Mouse (Mus musculus): ENCODE measurements around the gene Gif.

Gene Gif

DNA sequence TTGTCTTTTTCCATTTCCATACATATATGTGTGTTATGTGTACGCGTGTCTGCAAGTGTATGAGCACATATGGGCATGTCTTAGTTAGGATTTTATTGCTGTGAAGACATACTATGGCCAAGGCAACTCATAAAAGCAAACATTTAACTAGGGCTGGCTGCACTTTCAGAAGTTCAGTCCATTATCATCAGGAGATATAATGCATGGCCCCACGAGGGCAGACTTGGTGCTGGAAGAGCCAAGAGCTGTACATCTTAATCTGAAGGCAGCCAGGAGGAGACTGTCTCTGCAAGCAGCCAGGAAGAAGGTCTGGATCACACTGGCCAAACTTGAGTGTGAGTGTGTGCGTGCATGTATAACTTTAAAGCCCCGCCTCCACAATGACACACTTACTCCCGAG lies 47.1 kb downstream of the Gif start:
- no peak for DNase-seq (ENCODE audit: low spot score)

DNA sequence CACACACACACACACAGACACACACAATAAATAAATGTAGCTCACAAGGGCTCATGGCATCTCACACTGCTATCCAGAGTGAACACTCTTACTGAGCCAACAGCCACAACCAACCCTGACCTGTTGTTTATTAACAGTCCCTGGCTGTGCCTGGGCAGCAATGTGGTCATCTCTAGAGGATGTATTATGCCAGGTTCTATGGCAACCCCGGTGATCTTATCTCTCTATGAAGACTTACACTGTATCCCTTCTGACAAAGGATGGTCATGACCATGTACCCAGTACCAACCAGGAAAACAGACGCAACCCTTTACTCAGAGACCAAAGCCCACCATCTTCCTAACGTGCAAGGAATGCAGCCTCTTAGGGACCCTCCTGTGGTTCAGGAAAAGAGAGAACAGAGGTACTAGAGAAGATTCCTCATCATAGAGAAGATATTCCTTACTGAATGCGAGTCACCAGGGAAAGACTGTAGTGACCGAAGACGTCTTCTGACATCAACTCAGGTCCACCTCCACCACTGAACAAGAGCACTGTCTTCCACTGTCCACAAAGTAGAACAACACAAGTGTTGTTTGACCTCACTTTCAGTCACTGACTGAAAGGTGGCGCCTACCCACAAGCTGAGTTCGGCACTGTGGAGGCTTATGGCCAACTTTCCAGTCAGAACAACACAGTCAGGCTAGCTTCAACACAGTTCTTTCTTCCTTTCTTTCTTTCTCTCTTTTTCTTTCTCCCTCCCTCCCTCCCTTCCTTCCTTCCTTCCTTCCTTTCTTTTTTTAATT lies 53.4 kb downstream of the Gif start:
- no peak for DNase-seq (ENCODE audit: low spot score)

- no peak for DNase-seq (ENCODE audit: low spot score)
These were observed 57.1 kb downstream of the Gif start for GRCm38 (mm10) chr19:11804423-11804822.

- no peak for DNase-seq (ENCODE audit: low spot score)
These were observed 59.9 kb downstream of the Gif start for GRCm38 (mm10) chr19:11807251-11807650.

GRCm38 (mm10) chr19:11807822-11808221 lies 60.5 kb downstream of the Gif start:
- DNase-seq (ENCODE audit: low spot score) = no peak

GRCm38 (mm10) chr19:11808452-11808851 lies 61.1 kb downstream of the Gif start:
- no peak for DNase-seq (ENCODE audit: low spot score)

GRCm38 (mm10) chr19:11810003-11810758 lies 62.8 kb downstream of the Gif start:
- no peak for DNase-seq (ENCODE audit: low spot score)

GRCm38 (mm10) chr19:11810856-11811255 lies 63.5 kb downstream of the Gif start:
- DNase-seq (ENCODE audit: low spot score) = no peak

DNA sequence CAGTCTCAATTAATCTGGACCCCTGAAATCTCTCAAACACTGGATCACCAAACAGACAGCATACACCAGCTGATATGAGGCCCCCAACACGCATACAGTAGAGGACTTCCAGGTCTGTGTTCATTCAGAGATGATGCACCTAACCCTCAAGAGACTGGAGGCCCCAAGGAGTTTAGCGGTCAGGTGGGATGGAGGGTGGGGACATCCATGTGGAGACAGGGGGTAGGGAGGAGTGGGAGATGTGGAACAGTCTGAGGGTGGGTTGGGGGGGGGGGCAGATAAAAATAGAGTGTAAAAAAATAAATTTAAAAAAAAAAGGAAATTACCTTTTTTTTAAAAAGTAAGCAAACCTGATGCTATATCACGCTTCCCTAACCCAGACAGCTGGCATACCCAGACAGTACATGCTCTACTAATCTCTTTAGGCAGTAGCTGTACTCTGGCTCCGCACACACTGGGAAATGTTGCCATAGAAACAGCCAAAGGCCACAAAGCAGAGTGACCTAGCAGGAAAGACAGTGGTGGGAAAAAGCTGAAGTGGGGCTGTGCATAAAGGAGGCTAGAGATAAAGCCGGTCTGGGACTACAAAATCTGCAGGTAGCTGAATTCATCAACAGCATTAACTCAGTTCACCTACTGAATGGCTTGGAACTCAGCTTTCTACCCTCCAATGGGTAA lies 64.5 kb downstream of the Gif start:
- no peak for DNase-seq (ENCODE audit: low spot score)

All from testis, postnatal 10 days (tissue).